Mouse (Mus musculus) heart, embryonic 14.5 days (tissue): ENCODE measurements around the gene Aurkaip1. TPM values are rescaled to one million over a fixed set of nuclear protein-coding genes. Genes with fewer than 3 reads are reported as not detected.

Experiments
- ATAC-seq: fragments of 200-750 bp; cut with Nextera tagmentation; 2 replicates; pipeline ENCODE4 v1.8.0; 2017; ENCODE audit warnings: low read depth, moderate TSS enrichment; ENCODE audit not compliant: insufficient number of reproducible peaks, insufficient read depth, low FRiP score
- H3K27ac ChIP-seq, 2 experiments: fragments of 200-500 bp in 1 of 2; fragments of 300-500 bp in 1 of 2; sonication (generic) in 1 of 2; replicated peaks in 1 of 2; 2 replicates each; pipeline ENCODE4 v1.5.1; 2012 to 2014; ENCODE audit warnings: low read depth in 2 of 2, low read length in 2 of 2, control low read depth in 1 of 2, mild to moderate bottlenecking in 1 of 2, mixed read lengths in 1 of 2; ENCODE audit not compliant: control insufficient read depth in 1 of 2, insufficient read depth in 1 of 2
- H3K27me3 ChIP-seq: fragments of 300-500 bp; sonication (generic); 2 replicates; pipeline ENCODE4 v1.6.1; 2014; ENCODE audit warnings: mild to moderate bottlenecking, low read length, control low read depth; ENCODE audit not compliant: control insufficient read depth, insufficient read depth
- H3K36me3 ChIP-seq: fragments of 300-500 bp; sonication (generic); 2 replicates; pipeline ENCODE4 v1.6.1; 2014; ENCODE audit warnings: mild to moderate bottlenecking, control low read depth, low read length, mixed read lengths; ENCODE audit not compliant: control insufficient read depth, insufficient read depth
- H3K4me1 ChIP-seq, 2 experiments: fragments of 200-500 bp in 1 of 2; fragments of 300-500 bp in 1 of 2; sonication (generic) in 1 of 2; 2 replicates each; pipeline ENCODE4 v1.6.1; 2012 to 2014; ENCODE audit warnings: low read length in 2 of 2, control low read depth in 1 of 2, mixed read lengths in 1 of 2; ENCODE audit not compliant: control insufficient read depth in 2 of 2, insufficient read depth in 2 of 2
- H3K4me2 ChIP-seq: fragments of 300-500 bp; sonication (generic); 2 replicates; pipeline ENCODE4 v1.6.1; 2014; ENCODE audit warnings: mild to moderate bottlenecking, low read length
- H3K4me3 ChIP-seq, 2 experiments: fragments of 200-500 bp in 1 of 2; fragments of 300-500 bp in 1 of 2; sonication (generic) in 1 of 2; 2 replicates each; pipeline ENCODE4 v1.5.1; 2012 to 2014; ENCODE audit warnings: low read length in 2 of 2, mild to moderate bottlenecking in 2 of 2, control low read depth in 1 of 2, low read depth in 1 of 2, moderate library complexity in 1 of 2; ENCODE audit not compliant: control insufficient read depth in 1 of 2, insufficient read depth in 1 of 2
- H3K9ac ChIP-seq: fragments of 300-500 bp; sonication (generic); 2 replicates; pipeline ENCODE4 v1.6.1; 2014; ENCODE audit warnings: mild to moderate bottlenecking, low read length
- H3K9me3 ChIP-seq: fragments of 300-500 bp; sonication (generic); 2 replicates; pipeline ENCODE4 v1.6.1; 2016; ENCODE audit warnings: low read length, control low read depth; ENCODE audit not compliant: control insufficient read depth
- WGBS: fragments of 180-500 bp; shearing (Covaris S2); extraction: QIAGEN DNeasy Blood & Tissue Kit; methylation state at CpG from one replicate; pipeline ENCODE4 v1.1.7; 2014; 5-methylcytosine and 5-hydroxymethylcytosine counted together
- polyA plus RNA-seq: library from polyadenylated mRNA; unstranded; fragments of >200 nt; fragmentation: Nextera tagmentation; extraction: Ambion mirVana; gene quantifications from 2 replicates; pipeline ENCODE4 v1.2.1, GENCODE M21; 2014

Aurkaip1 gene
- polyA plus RNA-seq, 1 experiment from 2014 or later = 118 TPM

GRCm38 (mm10) chr4:155807841-155808240 lies 23.2 kb upstream of the Aurkaip1 start:
- Histone ChIP-seq H3K4me2 (no peak overlapping the region), H3K4me3 (no peak overlapping the region), H3K9ac (no peak overlapping the region), H3K9me3 (no peaks in the 10 kb centered on the region), H3K4me1 (peaks cover 6 to 20% of the 10 kb centered on the region in 2 experiments), H3K36me3 (peaks cover 60% of the 10 kb centered on the region), H3K27me3 (no peaks in the 10 kb centered on the region), H3K27ac (no peak overlapping the region)
- WGBS = 81% methylated on average over 3 of the region's 3 CpGs
- ATAC-seq = no peak

GRCm38 (mm10) chr4:155811929-155812664 lies 19.0 kb upstream of the Aurkaip1 start, which contains the start of gene Ccnl2:
Ccnl2 (plus strand) TSS chr4:155812489.
- ATAC-seq = peak; percentile 99
- peak within 1 kb of the TSS; percentile 77 to 94 for H3K4me3 ChIP-seq
- under 1% methylated on average over 58 of the region's 60 CpGs for WGBS
- peak within 1 kb of the TSS; percentile 98 for H3K4me2 ChIP-seq
- H3K9ac ChIP-seq = peak within 1 kb of the TSS; percentile 100
- H3K9me3 ChIP-seq = no peaks in the 10 kb centered on the region
- H3K27ac ChIP-seq = peak within 1 kb of the TSS; percentile 90 to 95
- peaks cover 78% of the 10 kb centered on the region for H3K36me3 ChIP-seq
- peaks cover 3 to 22% of the 10 kb centered on the region in 2 experiments for H3K4me1 ChIP-seq
- no peaks in the 10 kb centered on the region for H3K27me3 ChIP-seq

DNA sequence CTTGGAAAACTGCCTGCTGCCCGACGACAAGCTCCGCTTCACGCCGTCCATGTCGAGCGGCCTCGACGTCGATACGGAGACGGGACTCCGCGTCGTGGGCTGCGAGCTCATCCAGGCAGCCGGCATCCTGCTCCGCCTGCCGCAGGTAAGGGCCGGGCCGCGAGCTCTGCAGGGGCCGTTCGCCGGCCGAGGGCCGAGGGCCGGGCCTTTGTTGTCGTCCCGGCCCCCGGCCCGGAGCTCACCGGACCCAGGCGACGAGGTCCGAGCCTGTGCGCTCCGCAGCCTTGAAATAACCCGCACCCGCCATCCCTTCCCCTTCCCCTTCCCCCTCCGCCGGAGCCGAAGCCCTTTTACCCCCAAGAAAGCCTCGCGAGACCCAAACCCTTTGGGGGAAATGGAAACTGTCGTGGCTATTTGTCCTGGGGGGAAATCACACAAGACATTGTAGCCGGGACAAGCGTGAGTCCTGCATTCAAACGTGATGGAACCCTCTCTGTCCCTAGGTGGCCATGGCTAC lies 18.3 kb upstream of the Aurkaip1 start:
- no peaks in the 10 kb centered on the region for H3K27me3 ChIP-seq
- ATAC-seq = 0 out of 2 replicates have a peak, but pooled peaks have one; percentile 15
- H3K36me3 ChIP-seq = peaks cover 78% of the 10 kb centered on the region
- WGBS = 0% methylated on average over 48 of the region's 49 CpGs
- peak overlapping the region; percentile 100 for H3K9ac ChIP-seq
- H3K4me1 ChIP-seq = peaks cover 3 to 22% of the 10 kb centered on the region in 2 experiments
- peak overlapping the region; percentile 61 to 90 for H3K27ac ChIP-seq
- peak overlapping the region; percentile 77 to 94 for H3K4me3 ChIP-seq
- no peaks in the 10 kb centered on the region for H3K9me3 ChIP-seq
- H3K4me2 ChIP-seq = peak overlapping the region; percentile 98

DNA sequence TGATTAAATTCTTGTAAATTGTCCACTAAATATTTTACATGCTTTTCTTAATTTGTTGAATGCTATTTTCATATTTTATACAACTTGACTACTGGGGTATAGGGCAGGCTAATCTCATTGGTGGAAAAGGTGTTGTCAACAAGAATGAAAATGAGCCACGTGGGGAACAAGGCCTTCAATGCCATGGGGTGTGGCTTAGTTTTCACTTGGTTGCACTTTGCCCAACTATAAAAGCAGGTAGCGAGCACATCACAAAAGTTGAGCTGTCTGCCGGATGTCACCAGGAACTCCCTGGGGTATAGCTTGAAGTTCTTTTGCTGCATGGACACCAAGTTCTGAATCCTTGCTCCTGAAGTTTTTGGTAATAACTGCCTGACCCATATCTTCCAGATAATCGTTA lies 13.5 kb upstream of the Aurkaip1 start:
- Histone ChIP-seq H3K4me3 (no peak overlapping the region), H3K36me3 (peaks cover 92% of the 10 kb centered on the region), H3K9me3 (no peaks in the 10 kb centered on the region), H3K4me1 (peaks cover 0 to 13% of the 10 kb centered on the region in 2 experiments; a peak in 3 of 4 replicates), H3K27ac (no peak overlapping the region), H3K4me2 (no peak overlapping the region), H3K27me3 (no peaks in the 10 kb centered on the region), H3K9ac (no peak overlapping the region)
- no peak for ATAC-seq
- 90% methylated on average over 4 of the region's 4 CpGs for WGBS

DNA sequence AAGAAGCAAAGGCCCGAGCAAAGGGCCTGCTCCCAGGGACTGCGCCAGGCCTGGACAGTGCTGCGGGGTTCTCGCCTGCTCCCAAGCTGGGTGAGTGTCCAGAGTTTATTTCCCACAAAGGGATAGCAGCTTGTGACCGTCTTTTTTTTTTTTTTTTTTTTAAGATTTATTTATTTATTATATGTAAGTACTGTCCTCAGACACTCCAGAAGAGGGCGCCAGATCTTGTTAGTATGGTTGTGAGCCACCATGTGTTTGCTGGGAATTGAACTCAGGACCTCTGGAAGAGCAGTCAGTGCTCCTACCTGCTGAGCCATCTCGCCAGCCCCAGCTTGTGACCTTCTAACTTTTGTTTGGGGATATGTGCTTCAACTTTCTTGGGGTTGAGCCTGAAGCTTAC lies 10.0 kb upstream of the Aurkaip1 start:
- Histone ChIP-seq H3K4me2 (no peak overlapping the region), H3K9me3 (no peaks in the 10 kb centered on the region), H3K4me3 (no peak overlapping the region), H3K36me3 (peaks cover 98% of the 10 kb centered on the region), H3K9ac (no peak overlapping the region), H3K4me1 (no peaks in the 10 kb centered on the region), H3K27ac (no peak overlapping the region), H3K27me3 (no peaks in the 10 kb centered on the region)
- no peak for ATAC-seq
- WGBS = 81% methylated on average over 7 of the region's 7 CpGs

- no peaks in the 10 kb centered on the region for H3K4me1 ChIP-seq
- H3K4me3 ChIP-seq = no peak overlapping the region
- H3K27ac ChIP-seq = no peak overlapping the region
- peaks cover 95% of the 10 kb centered on the region for H3K36me3 ChIP-seq
- H3K9ac ChIP-seq = no peak overlapping the region
- no peaks in the 10 kb centered on the region for H3K9me3 ChIP-seq
- no peak overlapping the region for H3K4me2 ChIP-seq
- H3K27me3 ChIP-seq = no peaks in the 10 kb centered on the region
- WGBS = 93% methylated on average over 16 of the region's 16 CpGs
- no peak for ATAC-seq
Measured at GRCm38 (mm10) chr4:155823443-155823842, 7.6 kb upstream of the Aurkaip1 start.

GRCm38 (mm10) chr4:155829866-155830265 lies 1.2 kb upstream of the Aurkaip1 start:
- Histone ChIP-seq H3K9ac (no peak overlapping the region), H3K4me3 (no peak overlapping the region), H3K27ac (no peak overlapping the region), H3K36me3 (peaks cover 43% of the 10 kb centered on the region), H3K4me1 (peaks cover 8 to 13% of the 10 kb centered on the region in 2 experiments), H3K4me2 (no peak overlapping the region), H3K9me3 (no peaks in the 10 kb centered on the region), H3K27me3 (no peaks in the 10 kb centered on the region)
- WGBS = 87% methylated on average over 4 of the region's 4 CpGs
- no peak for ATAC-seq
